Mouse (Mus musculus) T-cell, adult 2 months (primary cell): ENCODE data around the gene Polr2j.
"Not testable (repeated sequence)": the region's sequence is repeated elsewhere in the genome, so short reads cannot be mapped to it uniquely, and the experiment has no call there.

ENCODE experiments used
- DNase-seq: peaks from one replicate; pipeline ENCODE4 v3.0.0; 2022; ENCODE audit warnings: low spot score

Polr2j gene

GRCm38 (mm10) chr5:136108486-136108885 lies 7.9 kb upstream of the Polr2j start:
- no peak for DNase-seq

- DNase-seq: no peak
These were observed 7.4 kb upstream of the Polr2j start for GRCm38 (mm10) chr5:136109042-136109441.

GRCm38 (mm10) chr5:136113546-136113945 lies 2.9 kb upstream of the Polr2j start:
- not testable (repeated sequence) for DNase-seq

GRCm38 (mm10) chr5:136116784-136117112 lies 317 bp downstream of the Polr2j start:
- no peak for DNase-seq

GRCm38 (mm10) chr5:136122165-136122564 lies 5.7 kb downstream of the Polr2j start:
- DNase-seq: no peak

- DNase-seq: peak; percentile 98
These were observed 19.3 kb downstream of the Polr2j start, which contains the start of the genes Lrwd1 and Alkbh4 for GRCm38 (mm10) chr5:136135571-136136291. Gene Lrwd1, minus strand, starts transcription at chr5:136136074. Gene Alkbh4, plus strand, starts transcription at chr5:136136146.

GRCm38 (mm10) chr5:136136292-136136990 lies 20.0 kb downstream of the Polr2j start:
- DNase-seq: no peak

GRCm38 (mm10) chr5:136137658-136138274 lies 21.3 kb downstream of the Polr2j start:
- peak; percentile 72 for DNase-seq

GRCm38 (mm10) chr5:136139393-136139792 lies 23.0 kb downstream of the Polr2j start:
- no peak for DNase-seq

- no peak for DNase-seq
These were observed 23.6 kb downstream of the Polr2j start for GRCm38 (mm10) chr5:136140057-136140482.

- DNase-seq: peak; percentile 37
These were observed 26.3 kb downstream of the Polr2j start for GRCm38 (mm10) chr5:136142746-136143145.

GRCm38 (mm10) chr5:136143161-136143755 lies 26.8 kb downstream of the Polr2j start:
- DNase-seq: peak; percentile 49

- no peak for DNase-seq
These were observed 28.4 kb downstream of the Polr2j start for GRCm38 (mm10) chr5:136144606-136145430.

GRCm38 (mm10) chr5:136146936-136147335 lies 30.5 kb downstream of the Polr2j start:
- peak; percentile 78 for DNase-seq

- DNase-seq: no peak
These were observed 31.3 kb downstream of the Polr2j start for GRCm38 (mm10) chr5:136147704-136148103.

GRCm38 (mm10) chr5:136149134-136149576 lies 32.7 kb downstream of the Polr2j start:
- DNase-seq: peak; percentile 64

- no peak for DNase-seq
These were observed 35.9 kb downstream of the Polr2j start for GRCm38 (mm10) chr5:136152365-136152764.

GRCm38 (mm10) chr5:136155399-136155798 lies 39.0 kb downstream of the Polr2j start:
- peak; percentile 65 for DNase-seq

- not testable (repeated sequence) for DNase-seq
These were observed 43.7 kb downstream of the Polr2j start for GRCm38 (mm10) chr5:136160084-136160483.

GRCm38 (mm10) chr5:136163807-136164474 lies 47.5 kb downstream of the Polr2j start:
- DNase-seq: no peak

GRCm38 (mm10) chr5:136165246-136165645 lies 48.8 kb downstream of the Polr2j start:
- no peak for DNase-seq
